Mouse (Mus musculus) spleen, embryonic (tissue): ENCODE measurements around the gene Prn.

Experiments
- CTCF ChIA-PET: fragments of 350-600 bp; sonication (Branson Sonifier 250); formaldehyde crosslinking; loops from one replicate; lab custom pipeline; 2022; lab: Charles Lee

Prn gene

DNA sequence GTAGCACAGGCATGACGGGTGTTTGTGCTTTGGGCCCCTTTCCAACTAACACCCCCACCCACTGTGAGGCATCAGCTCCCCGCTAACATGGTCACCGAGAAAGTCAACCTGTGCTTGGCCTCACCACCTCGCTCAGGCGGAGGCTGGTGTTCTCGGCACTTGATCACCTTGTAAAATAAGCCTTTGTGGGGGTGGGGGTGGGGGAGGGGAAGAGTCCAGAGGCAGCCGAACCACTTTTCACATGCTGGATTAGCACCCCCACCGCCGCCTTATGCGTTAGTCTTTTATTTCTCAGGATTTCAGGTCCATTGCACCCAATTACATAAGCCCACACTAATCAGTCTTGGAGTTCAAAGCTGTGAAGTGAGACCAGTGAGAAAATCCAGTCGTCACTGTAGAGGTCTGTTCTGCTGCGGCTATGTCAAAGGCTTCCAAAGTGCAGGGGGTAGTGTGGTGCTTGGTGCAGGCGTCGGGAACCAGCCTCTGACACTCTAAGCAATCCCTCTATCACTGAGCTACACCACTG is 83.9 kb downstream of the Prn start:
- CTCF ChIA-PET = interaction anchor here (0.5 kb wide), 1 partner anchor 40 kb away, joined by 3 read pairs; no protein-coding TSS in a partner anchor

DNA sequence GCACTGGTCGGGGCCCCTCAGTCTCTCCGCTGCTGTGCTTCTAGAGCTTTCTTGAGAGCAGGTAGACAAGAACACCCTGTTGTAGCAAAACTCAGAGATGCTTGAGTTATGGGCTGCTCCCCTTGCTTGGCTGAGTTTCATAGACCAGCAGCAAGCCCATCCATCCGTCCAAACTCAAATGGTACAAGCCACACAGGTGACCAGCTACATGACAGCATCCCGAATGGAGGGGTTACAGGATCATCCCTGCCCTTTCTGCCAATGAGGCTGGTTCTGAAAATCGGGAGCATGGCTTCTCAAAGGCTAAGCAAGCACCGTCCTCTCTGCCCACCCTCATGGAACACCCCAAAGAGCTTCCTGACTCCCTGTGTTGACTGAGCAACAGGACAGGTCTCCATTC is 85.2 kb downstream of the Prn start:
- CTCF ChIA-PET = no interaction called here

DNA sequence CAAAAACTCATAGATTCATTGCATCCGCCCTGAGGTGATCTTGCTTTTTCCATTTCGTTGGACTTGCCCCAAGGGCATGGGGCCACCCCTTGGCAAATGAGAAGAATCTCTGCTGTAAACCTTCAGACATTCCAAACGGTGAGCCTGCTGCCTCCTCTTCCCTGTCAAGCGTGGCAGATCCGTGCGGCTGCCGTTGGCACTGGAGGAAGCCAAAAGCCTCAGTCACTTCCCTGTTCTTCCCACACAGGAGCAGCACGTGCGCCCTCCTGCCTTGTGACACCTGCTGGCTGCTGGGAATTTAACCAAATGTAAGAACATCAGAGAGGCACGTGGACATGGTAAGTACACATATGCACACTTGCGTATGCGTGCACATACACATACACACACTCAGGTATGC is 86.0 kb downstream of the Prn start:
- CTCF ChIA-PET = no interaction called here

- CTCF ChIA-PET = no interaction called here
These were observed 86.6 kb downstream of the Prn start for GRCm38 (mm10) chr2:131996369-131996768.

DNA sequence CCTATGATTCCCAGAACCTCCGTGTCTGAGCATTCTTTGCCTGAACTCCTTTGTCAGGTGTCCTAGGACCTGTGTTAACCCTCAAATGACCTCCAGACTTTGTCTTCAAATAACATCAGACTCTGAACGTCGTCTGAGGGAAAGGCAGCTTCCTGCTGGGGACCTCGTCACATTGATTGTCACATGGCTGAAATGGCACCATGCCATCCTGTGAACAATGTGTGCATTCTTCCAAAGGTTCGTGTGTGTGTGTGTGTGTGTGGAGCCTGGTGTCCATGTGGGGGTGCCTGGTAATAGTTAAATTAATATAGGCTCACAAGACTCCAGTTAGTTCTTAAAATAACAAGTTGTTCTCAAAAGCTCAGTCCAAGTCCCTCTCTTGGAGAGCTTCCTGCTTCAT is 87.6 kb downstream of the Prn start:
- CTCF ChIA-PET = no interaction called here

DNA sequence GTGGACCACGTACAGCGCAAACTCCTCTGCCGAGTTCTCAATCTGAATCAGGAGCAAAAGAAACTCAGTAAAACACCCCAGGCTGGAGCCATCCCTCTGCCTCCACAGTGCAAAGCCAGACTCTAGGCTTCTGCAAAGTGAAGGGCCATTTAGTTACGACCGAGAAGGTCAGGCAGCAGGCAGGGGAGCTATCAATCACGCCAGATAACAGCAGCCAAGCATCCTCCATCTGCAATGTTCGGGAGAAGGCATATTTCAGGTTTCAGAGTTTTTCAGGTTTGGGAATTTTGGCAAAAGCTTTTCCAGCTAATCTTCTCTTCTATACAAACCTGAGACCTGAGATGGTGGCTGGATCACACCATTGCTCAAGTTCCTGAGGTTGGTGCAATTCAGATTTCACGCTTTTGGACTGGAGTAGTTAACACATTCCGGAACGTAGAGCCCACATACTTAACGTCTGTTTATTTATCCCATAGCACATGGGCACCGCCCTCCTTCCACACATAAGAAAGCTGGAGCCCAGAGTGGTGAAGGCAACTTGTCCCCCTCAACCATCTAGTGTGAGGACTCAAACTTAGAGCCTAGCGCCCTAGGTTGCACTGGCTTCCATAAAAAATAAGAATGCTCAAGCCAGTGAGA is 92.1 kb downstream of the Prn start:
- CTCF ChIA-PET = no interaction called here

DNA sequence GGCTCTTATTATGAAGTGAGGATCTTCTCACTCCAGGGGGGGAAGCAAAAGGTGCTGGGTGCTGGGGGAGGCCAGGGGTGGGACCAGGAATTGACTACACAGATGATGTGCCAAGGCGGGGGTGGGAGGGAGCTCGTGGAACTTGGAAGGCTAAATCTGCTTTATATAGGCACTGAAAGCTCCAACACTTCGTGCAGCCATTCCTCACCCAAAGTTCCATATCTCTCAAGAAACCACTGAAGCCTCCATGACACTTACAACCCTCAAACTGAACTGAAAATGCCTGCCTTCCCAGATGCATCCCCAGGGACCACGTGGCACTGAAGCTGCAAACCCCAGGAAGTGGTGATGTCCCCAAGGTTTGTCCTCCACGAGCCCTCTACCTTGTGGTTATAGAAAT is 94.2 kb downstream of the Prn start:
- CTCF ChIA-PET = no interaction called here

GRCm38 (mm10) chr2:132004495-132005136 is 94.9 kb downstream of the Prn start:
- CTCF ChIA-PET = interaction anchor here (0.9 kb wide), 1 partner anchor 36 kb away, joined by 3 read pairs; no protein-coding TSS in a partner anchor

DNA sequence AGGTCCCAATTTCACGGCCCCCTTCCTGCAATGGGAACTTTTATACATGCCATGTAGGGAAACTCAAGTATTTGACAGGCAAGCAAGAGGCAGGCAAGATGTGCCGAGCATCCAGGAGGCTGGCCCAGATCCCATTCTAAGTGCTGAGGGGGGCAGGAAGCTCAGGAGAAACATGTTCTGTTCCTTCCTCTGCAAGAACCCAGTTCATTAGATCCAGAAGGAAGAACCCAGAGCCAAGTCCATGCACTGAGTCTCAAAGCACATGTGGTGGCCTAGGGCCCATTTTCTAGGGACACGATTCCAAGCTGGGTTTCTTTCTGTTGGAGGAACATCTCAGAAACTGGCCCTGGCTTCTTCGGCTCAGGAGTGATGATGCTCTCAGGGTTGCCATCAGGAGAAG is 95.7 kb downstream of the Prn start:
- CTCF ChIA-PET = interaction anchor here (0.9 kb wide), 1 partner anchor 35 kb away, joined by 3 read pairs; no protein-coding TSS in a partner anchor
